Mouse (Mus musculus) heart, postnatal 0 days (tissue): ENCODE data around the gene Tmem97. TPM values are rescaled to one million over a fixed set of nuclear protein-coding genes. Genes with fewer than 3 reads are reported as not detected.
A peak's percentile ranks its signal among the peaks of the same experiment; 100 is the strongest.

Source experiments
- ATAC-seq: fragments of 200-750 bp; cut with Nextera tagmentation; 2 replicates; pipeline ENCODE4 v1.8.0; 2017; ENCODE audit warnings: low read depth, moderate number of reproducible peaks, moderate library complexity; ENCODE audit not compliant: insufficient read depth
- DNase-seq: peaks from one replicate; pipeline ENCODE4 v3.0.0-alpha.2; 2016; ENCODE audit warnings: low spot score
- H3K27ac ChIP-seq: fragments of 300-500 bp; sonication (generic); 2 replicates; pipeline ENCODE4 v1.5.1; 2014; ENCODE audit warnings: low read depth, mild to moderate bottlenecking
- H3K27me3 ChIP-seq: fragments of 300-500 bp; sonication (generic); 2 replicates; pipeline ENCODE4 v1.6.1; 2014; ENCODE audit warnings: low read length, mixed read lengths; ENCODE audit not compliant: control insufficient read depth, insufficient read depth
- H3K36me3 ChIP-seq: fragments of 300-500 bp; sonication (generic); replicated peaks from 2 replicates; pipeline ENCODE4 v1.6.1; 2014; ENCODE audit warnings: low read length, mixed read lengths; ENCODE audit not compliant: control insufficient read depth, insufficient read depth
- H3K4me1 ChIP-seq: fragments of 300-500 bp; sonication (generic); 2 replicates; pipeline ENCODE4 v1.6.1; 2014; ENCODE audit warnings: antibody characterized with exemption; ENCODE audit not compliant: control insufficient read depth, insufficient read depth
- H3K4me2 ChIP-seq: fragments of 300-500 bp; sonication (generic); 2 replicates; pipeline ENCODE4 v1.6.1; 2014; ENCODE audit warnings: low read depth, mild to moderate bottlenecking, low read length, moderate library complexity
- H3K4me3 ChIP-seq: fragments of 300-500 bp; sonication (generic); 2 replicates; pipeline ENCODE4 v1.5.1; 2014; ENCODE audit warnings: low read depth, low read length
- H3K9ac ChIP-seq: fragments of 300-500 bp; sonication (generic); replicated peaks from 2 replicates; pipeline ENCODE4 v1.6.1; 2014; ENCODE audit warnings: low read depth, low read length, mixed read lengths
- H3K9me3 ChIP-seq: fragments of 300-500 bp; sonication (generic); replicated peaks from 2 replicates; pipeline ENCODE4 v1.6.1; 2016; ENCODE audit warnings: low read length; ENCODE audit not compliant: control insufficient read depth
- CTCF ChIP-seq: IDR thresholded peaks from 2 replicates; pipeline ENCODE4 v1.5.1; 2016; ENCODE audit warnings: antibody characterized with exemption, control low read depth, low read depth
- EP300 ChIP-seq: IDR thresholded peaks from 2 replicates; pipeline ENCODE4 v1.6.1; 2016; ENCODE audit warnings: antibody characterized with exemption, low read depth
- WGBS: fragments of 180-500 bp; shearing (Covaris S2); extraction: QIAGEN DNeasy Blood & Tissue Kit; methylation state at CpG from one replicate; pipeline ENCODE4 v1.1.7; 2014; 5-methylcytosine and 5-hydroxymethylcytosine counted together
- polyA plus RNA-seq: library from polyadenylated mRNA; unstranded; fragments of >200 nt; fragmentation: Nextera tagmentation; extraction: Ambion mirVana; gene quantifications from 2 replicates; pipeline ENCODE4 v1.2.1, GENCODE M21; 2015
- total RNA-seq: library from RNA; depleted of rRNA; stranded (reverse); fragments of >200 nt; gene quantifications from 2 replicates; pipeline ENCODE4 v1.2.3, GENCODE M21; 2014; ENCODE audit warnings: low replicate concordance; rRNA removed

Gene Tmem97
- total and polyA plus RNA-seq, 2 experiments from 2014 or later = 39.4 to 41.5 TPM

DNA sequence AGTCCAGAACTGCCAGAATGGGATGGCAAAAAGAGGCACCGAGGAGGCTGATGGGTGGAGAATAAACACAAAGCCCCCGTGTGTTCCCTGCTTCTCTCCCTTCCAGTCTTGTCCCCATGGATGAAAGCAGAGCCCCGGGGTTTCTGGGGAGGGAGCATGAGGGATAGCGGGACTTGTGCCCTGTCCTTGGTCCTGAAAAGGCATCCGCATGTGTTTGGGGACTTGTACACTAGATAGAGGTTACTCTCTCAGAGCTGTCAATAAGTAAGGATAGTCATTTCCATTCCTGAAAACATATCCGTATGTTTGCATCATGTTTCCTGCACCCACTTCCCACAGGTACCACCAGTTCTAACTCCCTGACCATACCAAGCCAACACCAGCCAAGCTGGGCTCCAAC, 54.7 kb downstream of the Tmem97 start:
- no peak overlapping the region for H3K9ac ChIP-seq
- H3K27ac ChIP-seq = no peak overlapping the region
- H3K4me3 ChIP-seq = no peak overlapping the region
- H3K4me2 ChIP-seq = no peak overlapping the region
- H3K27me3 ChIP-seq = peaks cover 81% of the 10 kb centered on the region
- DNase-seq (peak; percentile 60), ATAC-seq (no peak)
- no peaks in the 10 kb centered on the region for H3K36me3 ChIP-seq
- TF ChIP-seq CTCF = no peak
- no peak for TF ChIP-seq EP300
- no peaks in the 10 kb centered on the region for H3K9me3 ChIP-seq
- 0 out of 2 replicates have a peak, but pooled peaks cover 4% of the 10 kb centered on the region for H3K4me1 ChIP-seq
- 5% methylated on average over 6 of the region's 6 CpGs for WGBS

Other genes starting within 250 kb of the Tmem97 start
- 16.8 and 23.4 TPM in 2 replicates for gene Spag5, start 249.2 kb downstream of the Tmem97 start, total RNA-seq
- gene Spag5, start 249.2 kb downstream of the Tmem97 start, polyA plus RNA-seq = 5.5 and 6.8 TPM in 2 replicates
- gene Aldoc, start 227.8 kb downstream of the Tmem97 start, total RNA-seq = 32.5 and 50.7 TPM in 2 replicates
- 15.1 and 15.2 TPM in 2 replicates for gene Aldoc, start 227.8 kb downstream of the Tmem97 start, polyA plus RNA-seq
- gene Pigs, start 222.4 kb downstream of the Tmem97 start, total RNA-seq = 36.0 and 39.7 TPM in 2 replicates
- 31.2 and 32.3 TPM in 2 replicates for gene Pigs, start 222.4 kb downstream of the Tmem97 start, polyA plus RNA-seq
- 52.9 and 57.3 TPM in 2 replicates for gene Unc119, start 207.3 kb downstream of the Tmem97 start, total RNA-seq
- gene Unc119, start 207.3 kb downstream of the Tmem97 start, polyA plus RNA-seq = 20.9 and 24.8 TPM in 2 replicates
- not detected in 2 replicates for gene Foxn1, start 164.2 kb downstream of the Tmem97 start, total RNA-seq
- not detected in 2 replicates for gene Foxn1, start 164.2 kb downstream of the Tmem97 start, polyA plus RNA-seq
- gene Slc13a2, start 128.6 kb downstream of the Tmem97 start, total RNA-seq = 0.54 TPM in 1 of 2 replicates, not detected in the other
- 0.10 TPM in 1 of 2 replicates, not detected in the other for gene Slc13a2, start 128.6 kb downstream of the Tmem97 start, polyA plus RNA-seq
- 3.7 and 8.4 TPM in 2 replicates for gene Slc46a1, start 85.1 kb downstream of the Tmem97 start, total RNA-seq
- 4.5 TPM in 2 replicates for gene Slc46a1, start 85.1 kb downstream of the Tmem97 start, polyA plus RNA-seq
- gene Sarm1, start 53.0 kb downstream of the Tmem97 start, total RNA-seq = not detected in 2 replicates
- not detected in 2 replicates for gene Sarm1, start 53.0 kb downstream of the Tmem97 start, polyA plus RNA-seq
- 0.73 and 2.3 TPM in 2 replicates for gene Vtn, start 51.7 kb downstream of the Tmem97 start, total RNA-seq
- 2.7 and 4.0 TPM in 2 replicates for gene Vtn, start 51.7 kb downstream of the Tmem97 start, polyA plus RNA-seq
- gene Sebox, start 47.3 kb downstream of the Tmem97 start, total RNA-seq = not detected in 2 replicates
- not detected in 2 replicates for gene Sebox, start 47.3 kb downstream of the Tmem97 start, polyA plus RNA-seq
- 13.1 and 29.9 TPM in 2 replicates for gene Tmem199, start 38.6 kb downstream of the Tmem97 start, total RNA-seq
- gene Tmem199, start 38.6 kb downstream of the Tmem97 start, polyA plus RNA-seq = 35.0 and 36.4 TPM in 2 replicates
- gene Poldip2, start 38.6 kb downstream of the Tmem97 start, total RNA-seq = 225 and 247 TPM in 2 replicates
- gene Poldip2, start 38.6 kb downstream of the Tmem97 start, polyA plus RNA-seq = 209 and 214 TPM in 2 replicates
- gene Tnfaip1, start 14.4 kb downstream of the Tmem97 start, total RNA-seq = 49.7 and 52.1 TPM in 2 replicates
- gene Tnfaip1, start 14.4 kb downstream of the Tmem97 start, polyA plus RNA-seq = 48.7 and 50.0 TPM in 2 replicates
- gene Ift20, start 14.4 kb downstream of the Tmem97 start, total RNA-seq = 90.8 and 148 TPM in 2 replicates
- 111 and 114 TPM in 2 replicates for gene Ift20, start 14.4 kb downstream of the Tmem97 start, polyA plus RNA-seq
- gene Nlk, start 146.6 kb upstream of the Tmem97 start, total RNA-seq = 15.0 and 19.3 TPM in 2 replicates
- 11.6 and 13.0 TPM in 2 replicates for gene Nlk, start 146.6 kb upstream of the Tmem97 start, polyA plus RNA-seq
- 43.9 and 58.6 TPM in 2 replicates for gene Ccnq, start 201.0 kb upstream of the Tmem97 start, total RNA-seq
- 31.0 and 32.3 TPM in 2 replicates for gene Ccnq, start 201.0 kb upstream of the Tmem97 start, polyA plus RNA-seq